Mouse (Mus musculus): Measurements from ENCODE around the gene Myoz2. TPM values are rescaled to one million over a fixed set of nuclear protein-coding genes. Genes with fewer than 3 reads are reported as not detected.

Gene Myoz2
- total and polyA plus RNA-seq, 3 experiments, result 0.41 TPM; not detected in 2

GRCm38 (mm10) chr3:123007386-123007785 is 27.4 kb downstream of the Myoz2 start:
- peak; percentile 19 for DNase-seq

DNA sequence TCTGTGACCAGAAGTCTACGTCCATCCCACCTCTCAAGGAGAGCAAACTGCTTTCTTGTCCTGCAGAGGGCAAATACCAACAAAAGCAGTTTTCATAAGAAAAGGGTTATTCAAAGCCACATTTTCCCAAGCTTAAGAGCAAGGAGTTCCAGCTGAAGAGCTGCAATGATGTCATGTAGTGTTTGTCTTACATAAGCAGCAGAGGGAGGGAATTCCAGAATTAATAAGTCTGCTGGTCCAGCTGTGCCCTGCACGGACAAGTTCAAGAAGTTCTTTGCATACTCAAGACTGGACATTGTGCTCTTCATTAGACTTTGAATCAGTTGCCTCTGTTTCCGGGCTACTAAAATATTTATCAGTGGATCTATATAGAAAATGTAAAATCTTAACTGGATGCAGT is 33.8 kb downstream of the Myoz2 start:
- no peak for DNase-seq

- DNase-seq, result no peak
These were observed 36.3 kb downstream of the Myoz2 start for GRCm38 (mm10) chr3:122998511-122998910.

DNA sequence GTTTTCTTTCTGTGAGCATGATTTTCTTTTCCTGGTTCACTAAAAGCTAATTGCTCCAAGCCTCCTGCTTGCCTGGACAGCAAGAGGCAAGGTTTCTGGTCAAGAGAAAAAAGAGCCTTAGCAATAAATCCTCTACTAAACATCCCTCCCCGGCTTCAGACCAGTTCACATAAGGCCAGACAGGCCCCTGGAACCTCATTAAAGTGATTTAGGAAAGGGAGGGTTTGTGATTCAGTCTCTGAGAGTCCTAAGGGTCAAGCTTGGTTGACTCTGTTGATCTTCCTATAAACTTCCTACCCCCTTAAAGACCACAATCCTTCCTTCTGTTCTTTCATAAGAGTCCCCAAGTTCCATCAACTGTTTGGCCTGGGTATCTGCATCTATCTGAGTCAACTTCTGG is 37.8 kb downstream of the Myoz2 start:
- DNase-seq, result no peak

DNA sequence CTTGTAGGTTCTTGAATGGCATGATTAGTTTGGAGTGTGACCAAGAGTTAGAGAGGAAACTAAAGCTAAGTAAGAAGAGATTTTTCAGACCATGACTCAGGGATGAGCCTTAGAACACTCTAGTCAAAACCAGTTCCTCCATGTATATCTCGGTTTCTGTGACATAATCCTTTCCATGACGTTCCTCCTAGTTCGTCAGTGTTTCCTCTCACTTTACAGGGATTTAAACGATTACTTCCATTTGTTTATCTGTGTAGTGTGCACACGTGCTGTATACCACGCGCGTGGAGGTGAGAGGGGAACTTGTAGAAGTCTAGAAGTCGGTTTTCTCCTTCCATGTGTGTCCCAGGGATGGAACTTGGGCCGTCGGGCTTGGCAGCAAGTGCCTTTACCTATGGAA is 47.9 kb downstream of the Myoz2 start:
- no peak for DNase-seq

- DNase-seq, result peak; percentile 89
These were observed 48.4 kb downstream of the Myoz2 start for GRCm38 (mm10) chr3:122986386-122986785.

GRCm38 (mm10) chr3:122985183-122985944 is 49.5 kb downstream of the Myoz2 start:
- DNase-seq, result no peak

DNA sequence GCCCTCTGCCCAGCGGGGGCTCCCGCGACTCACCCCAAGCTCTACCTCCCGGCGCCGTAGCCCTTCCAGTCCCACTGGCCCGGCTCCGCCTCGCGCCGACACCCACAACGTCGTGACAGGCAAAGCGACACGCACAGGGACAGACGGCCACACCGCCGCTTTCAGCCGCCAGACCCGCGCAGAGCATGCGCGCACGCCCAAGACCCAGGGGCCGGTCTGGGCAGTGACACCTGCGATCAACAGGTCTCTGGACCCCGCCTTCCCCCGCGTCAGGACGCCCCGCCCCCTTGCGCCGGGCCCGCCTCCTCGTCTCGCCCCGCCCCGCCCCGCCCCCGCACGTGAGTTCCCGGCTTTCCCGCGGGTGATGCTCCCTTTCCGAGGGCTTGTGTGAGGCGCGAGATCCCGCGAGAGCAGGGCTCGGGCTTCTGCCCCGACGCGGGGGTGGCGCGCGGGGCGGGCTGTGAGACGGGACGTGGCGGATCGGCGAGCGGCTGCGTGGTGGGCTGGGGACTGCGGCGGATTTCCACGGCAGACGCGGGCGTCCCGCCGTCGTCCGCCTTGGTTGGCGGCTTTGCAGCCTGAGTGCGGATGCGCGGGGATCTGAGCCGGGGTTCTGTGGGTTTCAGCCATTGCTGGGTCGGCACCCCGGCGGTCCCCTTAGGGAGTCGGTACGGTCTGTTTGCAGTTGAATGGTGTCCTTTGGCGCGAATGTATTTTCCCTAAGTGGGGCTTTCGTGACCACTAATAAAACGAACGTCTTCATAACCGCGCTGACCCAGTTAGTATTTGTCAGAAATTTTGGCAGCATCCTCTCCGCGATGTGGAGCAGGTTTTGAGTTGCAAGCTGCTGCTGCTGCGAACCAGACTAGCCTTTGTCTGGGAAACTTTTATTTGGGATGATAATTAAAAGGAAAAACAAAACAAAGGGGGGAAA is 50.3 kb downstream of the Myoz2 start, which contains the start of gene Usp53:
Gene Usp53 (minus strand): TSS at position 262 of the 934 bp plus-strand sequence.
- peak; percentile 97 for DNase-seq

- no peak for DNase-seq
These were observed 51.0 kb downstream of the Myoz2 start for GRCm38 (mm10) chr3:122983849-122984248.

DNA sequence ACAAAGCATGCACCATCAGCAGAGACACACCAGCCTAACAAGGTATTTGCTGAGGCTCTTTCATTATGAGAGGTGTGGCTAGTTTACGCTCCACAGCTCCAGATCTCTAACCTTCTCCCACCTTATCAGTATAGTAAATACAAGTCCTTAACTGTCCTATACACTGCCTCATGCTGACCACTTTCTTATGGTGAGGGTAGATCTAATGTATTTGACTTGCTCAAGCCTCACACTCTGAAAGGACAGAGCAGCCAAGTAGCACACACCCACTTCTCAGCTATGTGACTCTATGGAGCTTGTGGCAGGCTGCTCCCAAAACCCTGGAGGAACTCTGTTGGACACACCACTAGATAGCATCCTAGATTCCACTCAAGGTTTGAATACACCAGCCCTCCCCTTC is 58.9 kb downstream of the Myoz2 start:
- no peak for DNase-seq

DNA sequence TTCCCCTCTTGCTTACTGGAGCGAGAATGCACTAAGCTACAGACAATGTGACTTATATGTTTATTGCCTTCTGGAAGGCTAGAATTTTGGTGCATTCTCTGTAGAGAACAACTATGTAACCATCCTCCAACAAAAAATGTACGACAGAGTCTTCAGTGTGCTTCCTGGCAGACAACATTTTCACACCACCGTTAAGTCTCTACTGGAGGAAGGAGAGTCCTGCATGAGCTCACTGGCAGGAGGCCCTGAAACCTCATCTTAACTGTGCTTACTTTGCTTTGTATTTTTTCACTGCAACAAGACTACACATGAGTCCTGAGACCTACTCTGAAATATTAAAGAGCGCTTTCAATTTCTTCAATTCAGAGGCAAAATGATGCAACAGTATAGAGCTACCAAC is 59.5 kb downstream of the Myoz2 start:
- no peak for DNase-seq

DNA sequence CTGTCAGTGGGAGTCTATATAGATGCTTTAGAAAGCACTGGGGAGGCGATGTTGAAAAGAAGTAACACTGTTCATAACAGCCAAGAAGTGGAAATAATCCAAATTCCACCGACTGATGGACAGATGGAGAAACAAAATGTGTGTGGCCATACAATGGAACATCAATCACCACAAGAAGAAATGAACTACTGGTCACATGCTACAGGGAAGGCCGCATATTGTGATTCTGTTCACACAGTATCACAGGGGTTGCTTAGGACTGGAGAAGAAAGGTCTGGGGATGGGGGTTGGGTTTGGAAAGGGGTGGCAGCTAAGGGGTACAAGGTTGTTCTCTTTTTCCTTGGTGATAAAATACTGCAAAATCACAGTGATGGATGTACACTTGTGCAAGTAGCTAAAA is 60.0 kb downstream of the Myoz2 start:
- no peak for DNase-seq

GRCm38 (mm10) chr3:122972126-122972822 is 62.5 kb downstream of the Myoz2 start:
- no peak for DNase-seq

DNA sequence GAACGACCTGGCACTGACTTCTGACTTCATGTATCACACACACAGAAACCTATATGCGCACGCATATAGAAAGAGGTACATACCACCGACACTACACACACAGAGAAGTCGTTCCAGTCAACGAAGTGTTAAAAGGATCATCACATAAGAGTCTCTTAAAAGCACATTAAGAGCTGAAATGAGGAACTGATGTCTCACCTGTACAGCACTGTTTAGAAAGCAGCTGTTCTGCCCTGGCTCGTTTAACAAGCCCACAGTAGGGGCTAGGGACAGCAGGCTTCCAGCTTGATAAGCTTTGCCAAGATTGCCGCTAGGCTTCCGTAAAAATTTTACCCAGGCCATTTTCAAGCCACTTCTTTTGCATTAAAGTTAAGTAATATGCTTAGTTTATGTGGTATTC is 66.4 kb downstream of the Myoz2 start:
- no peak for DNase-seq

- no peak for DNase-seq
These were observed 70.5 kb downstream of the Myoz2 start for GRCm38 (mm10) chr3:122964301-122964700.

Small RNA genes within 50 kb of the gene (microRNA-seq; reads per million reads assigned to microRNA genes)
- 0 reads per million in 2 experiments for gene Gm22066

Other genes starting within 250 kb of the Myoz2 start
- not detected for gene Fabp2, start 139.9 kb downstream of the Myoz2 start, total RNA-seq (2021)
- not detected in 2 replicates for gene Fabp2, start 139.9 kb downstream of the Myoz2 start, polyA plus RNA-seq (2012; rRNA removed)
- gene Gm10959, start 115.7 kb downstream of the Myoz2 start, total RNA-seq (2021), result not detected
- gene Gm10959, start 115.7 kb downstream of the Myoz2 start, polyA plus RNA-seq (2012; rRNA removed), result not detected in 2 replicates
- gene 1810037I17Rik, start 110.8 kb downstream of the Myoz2 start, total RNA-seq (2021), result 10 to 100 TPM; 46.0 to 59.0 TPM
- gene 1810037I17Rik, start 110.8 kb downstream of the Myoz2 start, polyA plus RNA-seq (2012; rRNA removed), result 17.1 and 18.3 TPM in 2 replicates
- gene Usp53, start 50.5 kb downstream of the Myoz2 start, total RNA-seq (2021), result 10 to 100 TPM; 26.1 to 27.5 TPM
- 2.0 and 3.3 TPM in 2 replicates for gene Usp53, start 50.5 kb downstream of the Myoz2 start, polyA plus RNA-seq (2012; rRNA removed)
- gene Synpo2, start 201.1 kb upstream of the Myoz2 start, total RNA-seq (2021), result 10 to 100 TPM in 1 of 2 experiments, 1 to 10 TPM in 1; 5.4 to 20.1 TPM
- gene Synpo2, start 201.1 kb upstream of the Myoz2 start, polyA plus RNA-seq (2012; rRNA removed), result 3.4 and 4.7 TPM in 2 replicates
- gene Sec24d, start 232.4 kb upstream of the Myoz2 start, total RNA-seq (2021), result 100 to 1,000 TPM in 1 of 2 experiments, 10 to 100 TPM in 1; 81.5 to 181 TPM
- gene Sec24d, start 232.4 kb upstream of the Myoz2 start, polyA plus RNA-seq (2012; rRNA removed), result 131 and 253 TPM in 2 replicates